Mouse (Mus musculus) hindbrain, embryonic 14.5 days (tissue): Measurements from ENCODE around the gene Neu3. TPM values are rescaled to one million over a fixed set of nuclear protein-coding genes. Genes with fewer than 3 reads are reported as not detected.
"Not testable (repeated sequence)": the region's sequence is repeated elsewhere in the genome, so short reads cannot be mapped to it uniquely, and the experiment has no call there.

Experiments used
- ATAC-seq: fragments of 200-750 bp; cut with Nextera tagmentation; 2 replicates; pipeline ENCODE4 v1.8.0; 2017; ENCODE audit warnings: moderate number of reproducible peaks, mild to moderate bottlenecking, moderate TSS enrichment, moderate library complexity; ENCODE audit not compliant: low FRiP score
- DNase-seq: peaks from one replicate; pipeline ENCODE4 v3.0.0-alpha.2; 2015; ENCODE audit warnings: low spot score
- H3K27ac ChIP-seq: fragments of 300-500 bp; sonication (generic); 2 replicates; pipeline ENCODE4 v1.5.1; 2014; ENCODE audit warnings: mild to moderate bottlenecking, moderate library complexity
- H3K27me3 ChIP-seq: fragments of 300-500 bp; sonication (generic); 2 replicates; pipeline ENCODE4 v1.6.1; 2014; ENCODE audit warnings: mild to moderate bottlenecking, low read length, mixed read lengths; ENCODE audit not compliant: control insufficient read depth, insufficient read depth
- H3K36me3 ChIP-seq: fragments of 300-500 bp; sonication (generic); replicated peaks from 2 replicates; pipeline ENCODE4 v1.6.1; 2014; ENCODE audit not compliant: control insufficient read depth, insufficient read depth
- H3K4me1 ChIP-seq: fragments of 300-500 bp; sonication (generic); replicated peaks from 2 replicates; pipeline ENCODE4 v1.6.1; 2014; ENCODE audit warnings: antibody characterized with exemption, low read length, mixed read lengths; ENCODE audit not compliant: control insufficient read depth, insufficient read depth
- H3K4me2 ChIP-seq: fragments of 300-500 bp; sonication (generic); replicated peaks from 2 replicates; pipeline ENCODE4 v1.6.1; 2014; ENCODE audit warnings: mild to moderate bottlenecking, moderate library complexity
- H3K4me3 ChIP-seq: fragments of 300-500 bp; sonication (generic); replicated peaks from 2 replicates; pipeline ENCODE4 v1.5.1; 2014; ENCODE audit warnings: mild to moderate bottlenecking, low read length
- H3K9ac ChIP-seq: fragments of 300-500 bp; sonication (generic); 2 replicates; pipeline ENCODE4 v1.6.1; 2014
- H3K9me3 ChIP-seq: fragments of 300-500 bp; sonication (generic); 2 replicates; pipeline ENCODE4 v1.6.1; 2016; ENCODE audit warnings: low read length; ENCODE audit not compliant: control insufficient read depth
- WGBS: fragments of 180-500 bp; shearing (Covaris S2); extraction: QIAGEN DNeasy Blood & Tissue Kit; methylation state at CpG from one replicate; pipeline ENCODE4 v1.1.7; 2014; 5-methylcytosine and 5-hydroxymethylcytosine counted together
- polyA plus RNA-seq: library from polyadenylated mRNA; unstranded; fragments of >200 nt; fragmentation: Nextera tagmentation; extraction: Ambion mirVana; gene quantifications from 2 replicates; pipeline ENCODE4 v1.2.1, GENCODE M21; 2014

The Neu3 gene
- polyA plus RNA-seq, 1 experiment from 2014 or later: 2.2 TPM

DNA sequence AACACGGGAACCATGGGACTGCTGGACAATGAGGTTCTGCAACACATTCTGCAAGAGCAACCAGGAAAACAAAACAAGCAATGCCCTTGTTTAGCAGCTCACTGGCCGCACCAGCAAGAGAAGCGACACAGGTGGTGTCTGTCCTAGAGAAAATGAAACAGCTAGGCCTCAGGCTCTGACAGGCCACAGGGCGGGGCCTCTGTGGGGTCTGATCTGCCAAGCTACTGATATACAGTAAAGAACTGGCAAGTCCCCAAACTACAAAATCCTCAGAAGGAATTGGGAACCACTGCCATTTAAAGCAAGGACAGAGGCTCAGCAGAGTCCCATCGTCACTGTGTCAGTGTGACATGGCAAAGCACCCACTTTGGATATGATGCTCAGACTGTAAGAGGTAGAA lies 5.8 kb downstream of the Neu3 start:
- H3K9ac ChIP-seq: no peak overlapping the region
- WGBS: 86% methylated on average over 5 of the region's 5 CpGs
- no peaks in the 10 kb centered on the region for H3K9me3 ChIP-seq
- ATAC-seq (no peak), DNase-seq (no peak)
- no peak overlapping the region for H3K4me2 ChIP-seq
- H3K4me1 ChIP-seq: no peaks in the 10 kb centered on the region
- H3K4me3 ChIP-seq: no peak overlapping the region
- H3K36me3 ChIP-seq: no peaks in the 10 kb centered on the region
- no peaks in the 10 kb centered on the region for H3K27me3 ChIP-seq
- no peak overlapping the region for H3K27ac ChIP-seq

DNA sequence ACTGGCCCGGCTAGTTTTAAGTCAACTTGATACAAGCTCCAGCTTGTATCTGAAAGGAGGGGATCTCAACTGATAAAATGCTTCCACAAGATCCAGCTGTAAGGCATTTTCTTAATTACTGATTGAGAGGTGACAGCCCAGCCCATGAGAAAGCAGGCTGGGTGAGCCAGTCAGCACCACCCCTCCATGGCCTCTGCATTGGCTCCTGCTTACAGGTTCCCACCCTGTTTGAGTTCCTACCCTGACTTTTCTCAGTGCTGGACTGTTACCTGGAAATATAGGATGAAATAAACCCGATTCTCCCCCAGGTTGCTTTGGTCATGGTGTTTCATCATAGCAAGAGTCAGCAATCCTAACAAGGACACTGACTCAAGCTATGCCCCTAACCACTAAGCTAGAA lies 6.3 kb downstream of the Neu3 start:
- Histone ChIP-seq H3K27ac (no peak overlapping the region), H3K27me3 (no peaks in the 10 kb centered on the region), H3K9me3 (no peaks in the 10 kb centered on the region), H3K9ac (no peak overlapping the region), H3K4me2 (no peak overlapping the region), H3K36me3 (no peaks in the 10 kb centered on the region), H3K4me3 (no peak overlapping the region), H3K4me1 (no peaks in the 10 kb centered on the region)
- ATAC-seq (no peak), DNase-seq (no peak)
- 90% methylated on average over 2 of the region's 2 CpGs for WGBS

- not testable (repeated sequence) for H3K4me1 ChIP-seq, H3K9me3 ChIP-seq, H3K36me3 ChIP-seq, H3K9ac ChIP-seq, DNase-seq, H3K4me3 ChIP-seq, H3K4me2 ChIP-seq, H3K27me3 ChIP-seq, ATAC-seq, H3K27ac ChIP-seq
- WGBS: 21% methylated on average over 9 of the region's 9 CpGs
Observed at GRCm38 (mm10) chr7:99818181-99818725, 10.0 kb downstream of the Neu3 start.

DNA sequence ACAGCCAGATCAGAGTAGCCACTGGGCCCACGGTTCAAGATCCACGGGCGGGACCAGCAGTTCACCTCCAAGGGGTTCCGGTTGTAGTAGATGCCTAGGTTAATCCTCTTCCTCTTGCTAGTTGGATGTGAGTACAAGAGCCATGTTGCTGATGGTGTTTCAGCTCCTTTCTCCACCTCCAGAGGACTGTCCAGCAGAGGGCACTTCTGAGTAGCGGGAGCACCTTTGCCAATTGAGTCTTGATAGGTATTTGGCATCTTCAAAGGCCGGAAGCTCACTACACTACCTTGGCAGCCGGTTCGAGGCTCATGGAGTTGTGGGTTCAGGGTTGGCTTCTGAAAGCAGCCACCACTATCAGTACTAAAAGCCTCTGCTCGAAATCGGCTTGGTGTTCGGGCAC lies 14.8 kb downstream of the Neu3 start:
- no peak for DNase-seq
- no peaks in the 10 kb centered on the region; the same call in 1 of the 2 replicates for H3K36me3 ChIP-seq
- no peak overlapping the region for H3K4me2 ChIP-seq
- no peaks in the 10 kb centered on the region for H3K27me3 ChIP-seq
- ATAC-seq: no peak
- 89% methylated on average over 11 of the region's 11 CpGs for WGBS
- no peaks in the 10 kb centered on the region for H3K4me1 ChIP-seq
- no peaks in the 10 kb centered on the region for H3K9me3 ChIP-seq
- H3K9ac ChIP-seq: no peak overlapping the region
- H3K27ac ChIP-seq: no peak overlapping the region
- H3K4me3 ChIP-seq: no peak overlapping the region

DNA sequence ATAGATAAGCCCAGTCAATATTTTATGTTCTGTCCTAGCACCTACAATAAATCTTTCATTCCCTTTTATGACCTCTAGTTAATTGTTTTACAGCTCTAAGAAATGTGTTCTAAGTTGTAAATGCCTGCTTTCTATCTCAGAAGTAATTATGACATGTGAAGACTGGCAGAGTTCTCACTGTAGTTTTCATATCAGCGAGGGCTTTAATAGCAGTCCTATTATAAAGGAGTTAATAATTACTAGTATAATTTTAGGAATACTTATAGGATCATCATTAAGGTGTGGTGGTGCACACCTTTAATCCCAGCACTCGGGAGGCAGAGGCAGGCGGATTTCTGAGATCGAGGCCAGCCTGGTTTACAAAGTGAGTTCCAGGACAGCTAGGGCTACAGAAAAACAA lies 16.6 kb downstream of the Neu3 start:
- Histone ChIP-seq H3K36me3 (no peaks in the 10 kb centered on the region; the same call in 1 of the 2 replicates), H3K4me1 (no peaks in the 10 kb centered on the region), H3K9me3 (no peaks in the 10 kb centered on the region), H3K27me3 (no peaks in the 10 kb centered on the region), H3K4me2 (no peak overlapping the region), H3K9ac (no peak overlapping the region), H3K27ac (no peak overlapping the region), H3K4me3 (no peak overlapping the region)
- WGBS: 94% methylated on average over 4 of the region's 4 CpGs
- DNase-seq (no peak), ATAC-seq (no peak)

- ATAC-seq (no peak), DNase-seq (no peak)
- Histone ChIP-seq H3K4me1 (no peaks in the 10 kb centered on the region), H3K36me3 (no peaks in the 10 kb centered on the region; the same call in 1 of the 2 replicates), H3K9me3 (no peaks in the 10 kb centered on the region), H3K9ac (no peak overlapping the region), H3K27me3 (no peaks in the 10 kb centered on the region), H3K4me2 (no peak overlapping the region), H3K4me3 (no peak overlapping the region), H3K27ac (no peak overlapping the region)
- WGBS: 96% methylated on average over 2 of the region's 2 CpGs
Observed at GRCm38 (mm10) chr7:99810814-99811213, 17.4 kb downstream of the Neu3 start.

DNA sequence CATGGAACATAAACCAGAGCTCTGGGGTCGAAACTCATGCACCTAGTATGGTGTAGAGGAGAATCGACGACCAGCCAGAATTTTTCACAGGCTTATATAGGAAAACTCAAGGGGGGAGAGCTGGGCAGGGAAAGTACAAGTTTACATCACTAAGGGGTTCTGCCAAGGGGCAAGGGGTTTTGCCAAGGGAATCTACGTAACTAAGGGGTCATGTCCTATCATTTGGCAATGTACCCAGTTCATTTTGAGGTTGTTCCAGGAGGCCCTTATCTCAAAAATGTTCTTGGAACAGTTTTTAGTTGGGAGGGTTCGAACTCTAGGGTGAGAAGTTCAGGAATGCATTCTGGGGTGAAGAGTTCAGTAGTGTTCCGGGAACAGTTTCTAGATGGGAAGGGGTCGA lies 21.2 kb downstream of the Neu3 start:
- not testable (repeated sequence) for H3K4me1 ChIP-seq, H3K9ac ChIP-seq, H3K36me3 ChIP-seq, H3K27ac ChIP-seq, H3K9me3 ChIP-seq, H3K27me3 ChIP-seq, DNase-seq, H3K4me2 ChIP-seq, H3K4me3 ChIP-seq, ATAC-seq
- 89% methylated on average over 7 of the region's 7 CpGs for WGBS

GRCm38 (mm10) chr7:99805340-99805739 lies 22.9 kb downstream of the Neu3 start:
- ATAC-seq (no peak), DNase-seq (no peak)
- no peak overlapping the region for H3K4me2 ChIP-seq
- no peak overlapping the region for H3K27ac ChIP-seq
- 88% methylated on average over 1 of the region's 1 CpGs for WGBS
- H3K9me3 ChIP-seq: no peaks in the 10 kb centered on the region
- no peaks in the 10 kb centered on the region for H3K36me3 ChIP-seq
- H3K9ac ChIP-seq: no peak overlapping the region
- no peaks in the 10 kb centered on the region for H3K27me3 ChIP-seq
- no peak overlapping the region for H3K4me3 ChIP-seq
- H3K4me1 ChIP-seq: no peaks in the 10 kb centered on the region

DNA sequence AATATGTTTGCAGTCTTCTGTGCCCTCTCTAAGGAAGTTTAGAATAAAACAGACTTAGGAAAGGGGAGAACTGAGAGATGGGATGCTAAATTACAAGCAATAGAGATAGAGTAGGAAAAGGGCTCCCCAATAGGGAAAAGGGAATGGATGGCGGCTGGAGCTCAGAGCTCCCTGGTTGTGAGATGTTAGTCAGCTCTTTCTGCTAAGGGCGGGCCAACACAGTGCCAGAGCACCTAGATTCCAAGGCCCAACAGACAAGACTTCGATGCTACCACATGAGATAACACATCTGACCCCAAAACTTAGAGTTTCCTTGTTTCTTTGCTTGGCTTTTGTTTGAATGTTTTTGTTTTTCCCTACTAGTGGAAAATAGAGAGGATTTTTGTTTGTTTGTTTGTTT lies 24.2 kb downstream of the Neu3 start:
- not testable (repeated sequence) for ATAC-seq, H3K4me3 ChIP-seq, H3K4me1 ChIP-seq, DNase-seq, H3K9me3 ChIP-seq, H3K9ac ChIP-seq, H3K27me3 ChIP-seq, H3K27ac ChIP-seq, H3K4me2 ChIP-seq, H3K36me3 ChIP-seq
- WGBS: 86% methylated on average over 3 of the region's 3 CpGs

DNA sequence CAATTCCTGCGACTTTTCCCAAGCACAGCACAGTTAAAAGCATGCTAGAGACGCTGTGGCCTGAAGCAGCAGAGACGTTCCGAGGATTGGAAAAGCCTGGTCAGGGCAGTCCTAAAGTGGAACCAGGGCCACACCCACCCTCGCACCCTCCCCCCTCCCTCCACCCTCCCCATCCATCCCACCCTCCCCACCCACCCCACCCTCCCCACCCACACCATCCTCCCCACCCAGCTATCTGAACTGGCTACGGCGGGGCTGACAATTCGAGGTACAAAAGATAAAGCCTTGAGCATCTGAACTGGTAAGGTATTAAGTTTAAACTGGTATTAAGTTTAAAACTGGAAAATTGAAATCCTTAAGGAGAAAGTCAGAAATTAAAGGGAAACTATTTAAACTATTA lies 24.7 kb downstream of the Neu3 start:
- H3K9me3 ChIP-seq: no peaks in the 10 kb centered on the region
- H3K27ac ChIP-seq: no peak overlapping the region
- 76% methylated on average over 8 of the region's 8 CpGs for WGBS
- H3K9ac ChIP-seq: no peak overlapping the region
- no peaks in the 10 kb centered on the region for H3K4me1 ChIP-seq
- no peak overlapping the region for H3K4me3 ChIP-seq
- no peak overlapping the region for H3K4me2 ChIP-seq
- DNase-seq (no peak), ATAC-seq (no peak)
- no peaks in the 10 kb centered on the region for H3K27me3 ChIP-seq
- no peaks in the 10 kb centered on the region for H3K36me3 ChIP-seq
